Mouse (Mus musculus): ENCODE results near the gene Ywhah. TPM values are rescaled to one million over a fixed set of nuclear protein-coding genes. Genes with fewer than 3 reads are reported as not detected.
"Not testable (repeated sequence)": the region's sequence is repeated elsewhere in the genome, so short reads cannot be mapped to it uniquely, and the experiment has no call there.

Gene Ywhah
- total and polyA plus RNA-seq, 2 experiments = 23.4 to 31.2 TPM

DNA sequence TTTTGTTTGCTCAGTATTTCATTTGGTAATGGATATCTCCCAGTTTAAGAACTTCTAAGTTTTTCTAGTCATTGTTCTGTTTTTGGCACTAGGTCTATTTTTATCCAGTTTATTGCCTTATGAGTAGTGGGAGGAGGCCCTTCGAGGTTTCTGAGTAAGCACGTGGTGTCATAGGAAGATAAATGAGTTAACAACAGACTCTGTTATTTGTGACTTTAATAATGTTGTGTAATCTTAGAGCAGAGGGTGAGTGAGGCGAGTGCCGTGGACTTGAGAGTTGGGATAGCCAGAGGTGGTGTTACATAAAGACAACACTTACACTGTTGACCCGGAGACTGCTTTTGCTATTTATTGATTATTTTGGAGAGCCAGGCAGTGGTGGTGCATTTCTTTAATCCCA is 5.9 kb downstream of the Ywhah start:
- peaks cover 10% of the 10 kb centered on the region for H3K4me1 ChIP-seq (ENCODE audit: control insufficient read depth, insufficient read depth, low read length)
- DNase-seq (ENCODE audit: extremely low read depth, low read depth, low spot score) = peak; percentile 85

DNA sequence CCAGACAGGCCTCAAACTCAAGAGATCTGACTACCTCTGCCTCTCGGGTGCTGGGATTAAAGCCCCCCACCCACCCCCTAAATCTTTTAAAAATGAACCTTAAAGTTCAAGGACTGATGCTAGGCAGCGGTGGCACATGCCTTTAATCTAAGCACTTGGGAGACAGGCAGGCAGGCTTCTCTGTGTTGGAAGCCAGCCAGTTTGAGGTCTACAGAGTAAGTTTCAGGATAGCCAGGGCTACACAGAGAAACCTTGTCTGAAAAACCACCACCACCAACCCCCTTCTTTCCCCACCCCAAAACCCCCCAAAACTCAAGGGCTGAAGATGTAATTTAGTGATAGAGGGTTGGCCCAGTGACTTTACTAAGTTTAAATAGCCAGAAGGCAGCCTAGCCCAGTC is 10.0 kb downstream of the Ywhah start:
- Histone ChIP-seq H3K4me1 (ENCODE audit: control insufficient read depth, insufficient read depth, low read length) (peaks cover 8% of the 10 kb centered on the region), H3K36me3 (ENCODE audit: control insufficient read depth, insufficient read depth, low read length) (peaks cover 7% of the 10 kb centered on the region; the same call in 1 of the 2 replicates), H3K27me3 (ENCODE audit: control insufficient read depth, insufficient read depth, low read length) (no peaks in the 10 kb centered on the region), H3K9ac (ENCODE audit: low read depth, low read length) (no peak overlapping the region), H3K79me2 (ENCODE audit: control insufficient read depth, insufficient read depth, low read length) (no peaks in the 10 kb centered on the region; the same call in 1 of the 2 replicates), H3K27ac (replicated peaks; ENCODE audit: insufficient read depth, low read depth, low read length) (no peak overlapping the region), H3K4me3 (ENCODE audit: insufficient read depth, low read depth, low read length) (no peak overlapping the region)
- 89% methylated on average over 2 of the region's 2 CpGs for WGBS
- DNase-seq (ENCODE audit: extremely low read depth, low read depth, low spot score) = no peak
- TF ChIP-seq POLR2A (IDR thresholded peaks at IDR 0.05; ENCODE audit: extremely low read depth, insufficient read depth, low read length) (no peak), CTCF (IDR thresholded peaks at IDR 0.05; ENCODE audit: low read depth, low read length) (no peak)

More for the DNA sequence above, 5.9 kb downstream of the Ywhah start:
- Histone ChIP-seq H3K4me3 (ENCODE audit: insufficient read depth, low read depth, low read length) (no peak overlapping the region), H3K27ac (replicated peaks; ENCODE audit: insufficient read depth, low read depth, low read length) (peak overlapping the region; percentile 57), H3K79me2 (ENCODE audit: control insufficient read depth, insufficient read depth, low read length) (no peaks in the 10 kb centered on the region; the same call in 1 of the 2 replicates), H3K27me3 (ENCODE audit: control insufficient read depth, insufficient read depth, low read length) (no peaks in the 10 kb centered on the region), H3K9ac (ENCODE audit: low read depth, low read length) (no peak overlapping the region), H3K36me3 (ENCODE audit: control insufficient read depth, insufficient read depth, low read length) (peaks cover 7% of the 10 kb centered on the region; the same call in 1 of the 2 replicates)
- 4% methylated on average over 5 of the region's 5 CpGs for WGBS
- TF ChIP-seq POLR2A (IDR thresholded peaks at IDR 0.05; ENCODE audit: extremely low read depth, insufficient read depth, low read length) (no peak), CTCF (IDR thresholded peaks at IDR 0.05; ENCODE audit: low read depth, low read length) (no peak)

DNA sequence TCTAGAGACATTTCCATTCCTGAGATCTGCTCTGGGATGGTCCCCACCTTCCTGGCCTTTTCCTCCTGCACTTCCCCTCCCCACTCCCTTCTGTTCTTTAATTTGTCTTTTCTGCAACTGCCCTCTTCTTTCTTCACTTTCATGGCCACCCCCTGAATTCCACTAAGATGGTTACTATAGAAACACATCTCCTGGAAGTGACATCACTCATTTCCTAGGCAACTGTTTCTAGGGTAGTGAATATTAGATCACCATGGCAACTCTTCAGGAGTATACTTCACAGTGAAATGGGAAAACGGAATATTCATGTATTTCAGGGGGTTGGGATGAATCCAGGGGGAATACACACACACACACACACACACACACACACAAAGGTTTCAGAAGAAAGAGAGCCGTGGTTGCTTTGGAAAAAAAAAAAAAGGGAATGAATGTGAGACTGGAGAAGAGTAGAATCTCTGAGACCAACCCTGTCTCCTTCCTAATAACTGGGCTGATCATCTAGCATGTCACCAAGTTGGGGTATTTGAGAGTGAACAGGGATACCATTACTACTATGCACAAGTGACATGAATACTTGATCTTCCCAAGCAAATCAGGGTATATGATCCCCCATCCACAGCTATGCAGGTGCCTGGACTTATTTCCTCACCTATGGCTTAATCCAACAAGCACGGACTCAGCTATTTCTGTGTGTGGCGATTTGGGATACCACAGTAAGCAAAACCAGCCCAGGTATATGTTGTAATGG is 12.0 kb downstream of the Ywhah start:
- TF ChIP-seq CTCF (IDR thresholded peaks at IDR 0.05; ENCODE audit: low read depth, low read length) = no peak
- no peak for TF ChIP-seq POLR2A (IDR thresholded peaks at IDR 0.05; ENCODE audit: extremely low read depth, insufficient read depth, low read length)

DNA sequence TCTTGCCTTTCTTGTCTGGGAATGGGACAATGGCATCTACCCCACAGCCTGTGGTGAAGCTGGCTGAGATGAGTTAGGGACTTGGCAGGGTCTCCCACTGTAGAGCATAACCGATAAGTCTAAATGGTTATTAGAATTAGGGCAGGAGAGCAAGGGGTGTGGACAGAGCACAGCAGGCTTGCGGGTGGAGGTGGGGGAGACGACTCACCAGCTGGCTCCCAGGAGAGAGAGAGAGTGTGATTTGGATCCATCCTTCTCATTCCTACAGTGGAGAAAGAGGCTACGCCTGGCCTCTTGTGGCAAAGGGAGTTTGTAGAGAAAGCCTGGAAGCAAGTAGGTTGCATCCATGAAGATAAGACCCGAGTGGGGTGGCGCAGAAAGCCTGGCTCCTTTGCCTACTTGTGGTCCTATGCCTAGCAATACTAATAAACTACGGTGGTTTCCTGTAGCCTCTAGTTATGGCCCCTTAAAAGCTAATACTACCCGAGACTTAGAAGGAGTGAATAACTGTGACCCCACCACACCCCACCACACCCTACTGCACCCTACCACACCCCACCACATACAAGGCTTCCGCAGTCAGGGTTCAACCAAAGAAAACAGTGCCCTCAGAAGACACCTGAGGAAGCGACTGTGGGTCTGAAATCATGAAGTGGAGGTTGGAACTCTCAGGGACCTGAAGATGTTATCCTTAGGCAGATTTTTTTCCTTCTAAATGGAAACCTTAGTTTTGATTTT is 13.6 kb downstream of the Ywhah start:
- no peaks in the 10 kb centered on the region for H3K27me3 ChIP-seq (ENCODE audit: control insufficient read depth, insufficient read depth, low read length)
- no peak overlapping the region for H3K9ac ChIP-seq (ENCODE audit: low read depth, low read length)
- no peak for DNase-seq (ENCODE audit: extremely low read depth, low read depth, low spot score)
- H3K36me3 ChIP-seq (ENCODE audit: control insufficient read depth, insufficient read depth, low read length) = peaks cover 3% of the 10 kb centered on the region; the same call in 1 of the 2 replicates
- H3K79me2 ChIP-seq (ENCODE audit: control insufficient read depth, insufficient read depth, low read length) = no peaks in the 10 kb centered on the region
- no peak overlapping the region for H3K27ac ChIP-seq (replicated peaks; ENCODE audit: insufficient read depth, low read depth, low read length)
- 91% methylated on average over 10 of the region's 10 CpGs for WGBS
- no peak overlapping the region for H3K4me3 ChIP-seq (ENCODE audit: insufficient read depth, low read depth, low read length)
- no peaks in the 10 kb centered on the region for H3K4me1 ChIP-seq (ENCODE audit: control insufficient read depth, insufficient read depth, low read length)
- TF ChIP-seq POLR2A (IDR thresholded peaks at IDR 0.05; ENCODE audit: extremely low read depth, insufficient read depth, low read length) = no peak
- TF ChIP-seq CTCF (IDR thresholded peaks at IDR 0.05; ENCODE audit: low read depth, low read length) = no peak

More for the DNA sequence above, 12.0 kb downstream of the Ywhah start:
- DNase-seq (ENCODE audit: extremely low read depth, low read depth, low spot score) = no peak
- H3K4me3 ChIP-seq (ENCODE audit: insufficient read depth, low read depth, low read length) = no peak overlapping the region
- no peak overlapping the region for H3K9ac ChIP-seq (ENCODE audit: low read depth, low read length)
- H3K27me3 ChIP-seq (ENCODE audit: control insufficient read depth, insufficient read depth, low read length) = no peaks in the 10 kb centered on the region
- H3K27ac ChIP-seq (replicated peaks; ENCODE audit: insufficient read depth, low read depth, low read length) = no peak overlapping the region
- H3K4me1 ChIP-seq (ENCODE audit: control insufficient read depth, insufficient read depth, low read length) = no peaks in the 10 kb centered on the region
- WGBS = 74% methylated on average over 4 of the region's 4 CpGs
- H3K36me3 ChIP-seq (ENCODE audit: control insufficient read depth, insufficient read depth, low read length) = peaks cover 7% of the 10 kb centered on the region; the same call in 1 of the 2 replicates
- H3K79me2 ChIP-seq (ENCODE audit: control insufficient read depth, insufficient read depth, low read length) = no peaks in the 10 kb centered on the region

DNA sequence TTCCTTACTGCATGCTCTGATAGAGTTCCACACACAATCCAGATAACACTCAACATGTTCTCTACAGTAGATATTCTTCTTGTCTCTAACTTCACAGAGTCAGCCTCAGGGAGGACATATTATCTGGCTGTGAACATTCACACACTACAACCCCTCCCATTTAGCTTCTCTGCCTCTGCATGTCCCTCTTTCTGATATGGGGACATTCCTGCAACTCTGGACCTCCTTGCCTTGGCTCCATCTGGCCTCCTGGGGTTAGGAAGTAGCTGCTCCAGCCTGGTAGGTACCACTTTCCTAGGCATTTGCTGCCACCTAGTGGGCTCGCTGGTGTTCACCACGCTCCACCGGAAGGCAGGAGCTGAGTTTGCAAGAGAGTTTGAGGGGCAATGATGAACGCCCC is 14.5 kb downstream of the Ywhah start:
- no peaks in the 10 kb centered on the region for H3K27me3 ChIP-seq (ENCODE audit: control insufficient read depth, insufficient read depth, low read length)
- no peak overlapping the region for H3K27ac ChIP-seq (replicated peaks; ENCODE audit: insufficient read depth, low read depth, low read length)
- H3K79me2 ChIP-seq (ENCODE audit: control insufficient read depth, insufficient read depth, low read length) = no peaks in the 10 kb centered on the region
- TF ChIP-seq POLR2A (IDR thresholded peaks at IDR 0.05; ENCODE audit: extremely low read depth, insufficient read depth, low read length) = no peak
- TF ChIP-seq CTCF (IDR thresholded peaks at IDR 0.05; ENCODE audit: low read depth, low read length) = peak; percentile 99
- H3K4me1 ChIP-seq (ENCODE audit: control insufficient read depth, insufficient read depth, low read length) = no peaks in the 10 kb centered on the region
- no peak overlapping the region for H3K9ac ChIP-seq (ENCODE audit: low read depth, low read length)
- H3K36me3 ChIP-seq (ENCODE audit: control insufficient read depth, insufficient read depth, low read length) = no peaks in the 10 kb centered on the region
- peak; percentile 58 for DNase-seq (ENCODE audit: extremely low read depth, low read depth, low spot score)
- WGBS = 2% methylated on average over 4 of the region's 4 CpGs
- H3K4me3 ChIP-seq (ENCODE audit: insufficient read depth, low read depth, low read length) = no peak overlapping the region

DNA sequence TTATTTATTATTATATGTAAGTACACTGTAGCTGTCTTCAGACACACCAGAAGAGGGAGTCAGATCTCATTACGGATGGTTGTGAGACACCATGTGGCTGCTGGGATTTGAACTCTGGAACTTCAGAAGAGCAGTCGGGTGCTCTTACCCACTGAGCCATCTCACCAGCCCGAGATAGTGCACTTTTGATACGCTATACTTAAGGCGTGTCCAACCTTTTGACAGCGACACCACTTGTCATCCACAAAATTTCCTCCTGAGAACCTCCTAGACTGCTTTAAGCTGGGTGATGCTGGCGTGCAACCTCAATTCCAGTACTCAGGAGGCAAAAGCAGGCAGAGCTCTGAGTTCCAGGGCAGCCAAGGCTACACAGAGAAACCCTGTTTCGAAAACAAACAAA is 15.0 kb downstream of the Ywhah start:
- DNase-seq (ENCODE audit: extremely low read depth, low read depth, low spot score); H3K4me3 ChIP-seq (ENCODE audit: insufficient read depth, low read depth, low read length); H3K27me3 ChIP-seq (ENCODE audit: control insufficient read depth, insufficient read depth, low read length); H3K9ac ChIP-seq (ENCODE audit: low read depth, low read length); H3K27ac ChIP-seq (replicated peaks; ENCODE audit: insufficient read depth, low read depth, low read length); H3K79me2 ChIP-seq (ENCODE audit: control insufficient read depth, insufficient read depth, low read length); H3K36me3 ChIP-seq (ENCODE audit: control insufficient read depth, insufficient read depth, low read length); H3K4me1 ChIP-seq (ENCODE audit: control insufficient read depth, insufficient read depth, low read length): not testable (repeated sequence)
- 55% methylated on average over 8 of the region's 8 CpGs for WGBS

Data from liver, adult 2 months (tissue).